Mouse (Mus musculus) lung, adult 10 weeks (tissue): ENCODE data around the gene Alkbh5. TPM values are rescaled to one million over a fixed set of nuclear protein-coding genes. Genes with fewer than 3 reads are reported as not detected.

Source experiments
- polyA plus RNA-seq: library from polyadenylated mRNA; stranded (reverse); fragments of 350-450 nt; fragmentation: Illumina TruSeq; extraction: RNeasy Lipid Tissue Mini Kit (QIAGEN cat#74804); gene quantifications from one replicate; pipeline ENCODE4 v1.2.3, GENCODE M21; 2014; ENCODE audit warnings: low read depth, low replicate concordance; ENCODE audit not compliant: insufficient read depth

The Alkbh5 gene
- 21.0 TPM for polyA plus RNA-seq

GRCm38 (mm10) chr11:60536180-60536858 lies at the start of gene Alkbh5:
Gene Alkbh5, plus strand, starts transcription at chr11:60536381.

Other genes with a start within 250 kb of the Alkbh5 start
- gene Tom1l2, start 183.5 kb upstream of the Alkbh5 start, polyA plus RNA-seq = 26.7 TPM
- 20.1 TPM for gene Drc3, start 183.1 kb upstream of the Alkbh5 start, polyA plus RNA-seq
- gene Gid4, start 119.2 kb upstream of the Alkbh5 start, polyA plus RNA-seq = 22.1 TPM
- gene Atpaf2, start 117.9 kb upstream of the Alkbh5 start, polyA plus RNA-seq = 14.9 TPM
- gene Drg2, start 81.8 kb upstream of the Alkbh5 start, polyA plus RNA-seq = 28.9 TPM
- gene Myo15, start 67.0 kb upstream of the Alkbh5 start, polyA plus RNA-seq = 0.07 TPM
- 11.3 TPM for gene Llgl1, start 163.3 kb downstream of the Alkbh5 start, polyA plus RNA-seq
- gene Flii, start 190.9 kb downstream of the Alkbh5 start, polyA plus RNA-seq = 80.3 TPM
- 10.3 TPM for gene Mief2, start 192.0 kb downstream of the Alkbh5 start, polyA plus RNA-seq
- 3.6 TPM for gene Top3a, start 241.0 kb downstream of the Alkbh5 start, polyA plus RNA-seq
- 5.0 TPM for gene Smcr8, start 241.1 kb downstream of the Alkbh5 start, polyA plus RNA-seq